Mouse (Mus musculus) thymus, postnatal 25 days (tissue): ENCODE measurements around the gene Agr2.
A peak's percentile ranks its signal among the peaks of the same experiment; 100 is the strongest.

Experiments
- DNase-seq: peaks from one replicate; pipeline ENCODE4 v3.0.0; 2022

Agr2 gene

GRCm38 (mm10) chr12:36028968-36029645, 36.4 kb downstream of the Agr2 start:
- peak; percentile 20 for DNase-seq

GRCm38 (mm10) chr12:36029687-36030086, 37.0 kb downstream of the Agr2 start:
- no peak for DNase-seq

- DNase-seq: no peak
Observed at GRCm38 (mm10) chr12:36030660-36031363, 38.1 kb downstream of the Agr2 start.

GRCm38 (mm10) chr12:36032419-36032818, 39.7 kb downstream of the Agr2 start:
- DNase-seq: no peak

- DNase-seq: no peak
Observed at GRCm38 (mm10) chr12:36035501-36035900, 42.8 kb downstream of the Agr2 start.

- no peak for DNase-seq
Observed at GRCm38 (mm10) chr12:36036121-36036520, 43.4 kb downstream of the Agr2 start.

- DNase-seq: no peak
Observed at GRCm38 (mm10) chr12:36036776-36037175, 44.1 kb downstream of the Agr2 start.

GRCm38 (mm10) chr12:36039541-36040084, 46.9 kb downstream of the Agr2 start:
- peak; percentile 50 for DNase-seq

- DNase-seq: no peak
Observed at GRCm38 (mm10) chr12:36040571-36041280, 48.0 kb downstream of the Agr2 start.

GRCm38 (mm10) chr12:36041281-36041589, 48.5 kb downstream of the Agr2 start:
- no peak for DNase-seq

GRCm38 (mm10) chr12:36041703-36042347, 49.1 kb downstream of the Agr2 start:
- DNase-seq: peak; percentile 79

GRCm38 (mm10) chr12:36042348-36042778, 49.7 kb downstream of the Agr2 start, which contains the start of gene Tspan13:
Gene Tspan13 (minus strand): TSS chr12:36042500.
- peak; percentile 96 for DNase-seq

GRCm38 (mm10) chr12:36044691-36045090, 52.0 kb downstream of the Agr2 start:
- no peak for DNase-seq

- DNase-seq: peak; percentile 31
Observed at GRCm38 (mm10) chr12:36046196-36046595, 53.5 kb downstream of the Agr2 start.

- DNase-seq: no peak
Observed at GRCm38 (mm10) chr12:36047593-36047992, 54.9 kb downstream of the Agr2 start.

- no peak for DNase-seq
Observed at GRCm38 (mm10) chr12:36050276-36050675, 57.6 kb downstream of the Agr2 start.
